Mouse (Mus musculus) liver (tissue): ENCODE results near the gene Cryzl2.

Experiments used
- DNase-seq: peaks from one replicate; pipeline ENCODE4 v3.0.0-alpha.2; 2020; ENCODE audit warnings: mixed read lengths

Gene Cryzl2

DNA sequence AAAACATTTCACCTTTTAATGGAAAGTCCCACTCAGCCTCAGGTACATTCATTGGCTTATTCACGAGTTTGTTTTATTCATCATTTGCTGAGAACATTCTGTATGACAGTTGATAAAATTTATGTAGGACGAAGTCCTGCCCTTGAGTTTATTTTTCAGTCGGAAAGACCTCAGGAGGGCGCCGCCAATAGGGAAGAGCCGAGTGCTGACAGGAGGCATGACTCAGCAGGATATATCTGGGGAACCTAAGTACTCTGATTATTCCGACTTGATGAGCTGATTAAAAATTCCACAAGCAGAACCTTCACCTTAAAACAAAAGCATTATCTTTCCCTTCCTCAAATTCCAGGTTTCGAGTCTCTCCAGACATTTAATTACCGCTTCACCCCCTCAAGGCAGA, 21.7 kb downstream of the Cryzl2 start:
- DNase-seq, result peak; percentile 11

DNA sequence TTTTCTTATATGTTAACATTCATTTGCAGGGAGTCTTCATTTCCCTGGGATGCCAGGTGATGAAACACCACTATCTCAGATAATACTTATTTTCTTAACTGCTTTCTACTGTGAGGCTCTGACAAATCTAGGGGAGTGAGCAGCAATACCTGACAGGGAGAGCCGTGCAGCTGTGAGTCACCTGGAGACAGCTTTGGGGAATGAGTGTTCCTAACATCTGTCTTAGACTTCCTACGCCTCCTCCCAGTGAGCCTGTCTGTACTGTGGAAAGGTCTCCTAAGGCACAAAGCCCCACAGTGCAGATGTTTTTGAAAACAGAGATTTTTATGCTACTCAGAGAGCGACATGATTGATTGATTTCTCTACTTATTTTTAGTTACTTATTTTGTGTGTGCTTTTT, 22.5 kb downstream of the Cryzl2 start:
- no peak for DNase-seq

DNA sequence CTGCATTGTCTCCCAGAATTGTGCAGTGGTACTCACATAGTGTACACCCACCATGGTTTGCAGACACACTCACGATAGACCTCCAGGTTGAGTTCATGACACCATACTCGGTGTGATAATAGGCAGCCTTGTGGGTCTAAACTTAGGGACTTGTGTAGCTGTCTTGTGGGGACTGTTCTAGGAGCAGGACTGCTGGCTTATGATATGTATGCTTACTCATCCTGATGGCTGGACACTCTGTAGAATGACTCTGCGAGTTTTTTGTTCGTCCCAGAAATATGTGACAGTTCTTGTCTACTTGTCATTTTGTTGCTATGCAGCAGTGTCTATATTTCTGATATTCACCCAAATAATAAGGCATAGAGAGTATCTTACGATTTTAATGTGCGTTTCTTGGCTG, 23.3 kb downstream of the Cryzl2 start:
- no peak for DNase-seq

- DNase-seq, result no peak
Observed at GRCm38 (mm10) chr1:157484161-157484560, 25.8 kb downstream of the Cryzl2 start.

DNA sequence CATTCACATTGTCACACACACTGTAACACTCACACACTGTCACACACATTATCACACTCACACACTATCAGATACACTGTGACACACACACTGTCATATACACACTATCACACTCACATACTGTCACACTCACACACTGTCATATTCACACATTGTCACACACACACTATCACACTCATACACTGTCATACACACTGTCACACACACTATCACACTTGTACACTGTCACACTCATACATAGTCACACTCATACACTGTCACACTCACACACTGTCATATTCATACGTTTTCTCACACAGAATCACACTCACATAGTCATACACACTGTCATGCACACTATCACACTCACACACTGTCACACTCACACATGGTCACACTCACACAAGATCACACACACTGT, 42.3 kb downstream of the Cryzl2 start:
- no peak for DNase-seq

DNA sequence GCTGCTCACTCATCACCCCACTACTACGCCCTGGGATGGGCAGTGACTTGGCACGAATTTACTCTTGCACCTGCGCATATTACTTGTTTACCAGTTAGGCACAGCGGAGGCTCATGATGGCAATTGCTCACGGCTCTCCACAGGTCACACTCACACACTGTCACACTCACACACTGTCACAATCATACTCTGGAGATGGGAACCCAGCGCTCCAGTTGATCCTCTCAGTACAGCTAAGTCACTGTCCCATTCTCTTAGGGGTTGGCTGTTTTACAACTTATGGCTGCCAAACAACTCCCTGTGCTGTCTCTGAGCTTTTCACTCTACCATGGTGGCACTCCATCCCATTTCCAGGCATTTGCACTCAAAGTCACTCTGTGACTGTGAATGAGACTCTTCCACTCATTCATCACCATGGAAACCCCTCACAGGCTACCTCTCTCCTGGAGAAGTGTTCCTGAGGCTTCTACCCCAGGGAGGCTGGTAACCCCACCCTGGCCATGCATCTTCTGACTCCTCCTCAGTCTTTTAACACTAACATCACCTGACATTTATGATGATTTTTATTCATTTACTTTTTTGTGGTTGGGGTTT, 43.1 kb downstream of the Cryzl2 start:
- no peak for DNase-seq

GRCm38 (mm10) chr1:157503071-157503470, 44.7 kb downstream of the Cryzl2 start:
- DNase-seq, result no peak

- no peak for DNase-seq
Observed at GRCm38 (mm10) chr1:157506522-157506921, 48.1 kb downstream of the Cryzl2 start, which contains the start of gene Sec16b. Gene Sec16b, plus strand, starts transcription at chr1:157506728.

- no peak for DNase-seq
Observed at GRCm38 (mm10) chr1:157506995-157507595, 48.7 kb downstream of the Cryzl2 start.

DNA sequence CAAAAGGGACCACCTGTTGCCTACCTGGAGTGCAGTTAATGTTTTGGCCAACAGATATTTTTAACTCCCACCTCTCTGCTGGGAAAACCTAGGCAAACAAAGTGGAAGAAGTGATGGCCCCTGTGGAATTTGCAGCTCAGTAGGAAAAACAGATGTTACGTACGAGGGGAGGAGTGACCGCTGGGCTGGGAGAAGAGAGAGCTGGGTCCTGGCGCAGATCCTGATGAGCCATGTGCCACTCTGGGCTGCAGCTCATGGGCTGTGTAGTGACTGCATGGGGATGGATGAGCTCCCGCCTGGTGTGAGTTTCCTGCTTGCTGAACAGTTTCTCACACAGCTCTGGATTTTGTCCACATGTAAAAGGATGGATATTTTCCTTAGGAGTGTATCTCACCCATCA, 49.4 kb downstream of the Cryzl2 start:
- DNase-seq, result no peak

DNA sequence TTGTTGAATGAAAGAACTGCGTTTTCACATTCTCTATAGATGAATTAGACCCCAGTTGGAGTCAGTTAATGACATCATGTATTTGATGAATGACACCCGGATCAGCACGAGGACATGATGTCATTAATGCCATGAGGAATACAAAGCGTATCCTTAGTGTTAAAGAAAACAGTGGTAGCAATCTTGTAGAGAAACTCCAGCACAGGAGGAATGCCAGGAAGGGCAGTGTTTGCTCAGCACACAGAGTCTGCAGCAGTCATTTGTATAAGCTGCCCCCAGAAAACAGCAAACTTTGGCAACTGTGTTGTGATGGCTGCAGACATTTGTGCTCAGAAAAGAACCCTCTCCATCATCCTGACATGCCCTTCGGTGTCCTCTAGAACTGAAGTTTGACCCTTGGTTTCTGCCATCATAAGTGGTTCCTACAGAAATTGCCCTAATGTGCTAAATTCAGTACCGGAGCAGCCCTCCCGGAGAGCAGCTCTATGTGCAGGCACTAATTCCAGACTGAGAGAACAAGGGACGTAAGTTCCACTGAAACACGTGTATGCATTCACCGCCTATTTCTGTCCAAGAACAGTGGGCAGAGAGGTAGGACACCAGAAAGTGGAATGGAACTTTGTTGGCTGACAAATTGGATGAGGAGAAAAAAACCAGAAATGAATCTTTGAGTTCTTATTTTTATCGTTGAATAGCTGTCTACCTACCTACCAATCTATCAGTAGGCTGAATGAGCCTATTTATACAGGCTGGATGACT, 54.5 kb downstream of the Cryzl2 start:
- no peak for DNase-seq

GRCm38 (mm10) chr1:157513559-157513958, 55.2 kb downstream of the Cryzl2 start:
- no peak for DNase-seq

DNA sequence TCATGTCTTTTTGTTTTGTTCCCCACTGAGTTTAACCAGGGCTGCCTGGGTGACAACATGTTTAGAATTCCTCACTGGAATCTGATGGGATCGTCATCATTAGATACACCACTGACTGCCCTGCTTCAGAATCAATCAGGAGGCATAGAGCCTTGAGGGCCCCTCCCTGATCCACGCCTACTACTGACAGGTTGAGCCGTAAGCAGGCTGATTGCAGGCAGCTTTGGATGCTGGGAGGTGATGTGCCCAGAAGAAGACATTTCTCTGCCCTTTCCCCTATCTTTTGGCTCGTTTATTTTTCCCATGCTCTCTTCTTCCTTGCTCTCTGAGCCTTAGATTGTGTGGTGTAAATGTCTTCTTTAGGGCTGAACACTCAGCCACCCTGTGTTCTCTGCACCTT, 55.9 kb downstream of the Cryzl2 start:
- DNase-seq, result no peak

DNA sequence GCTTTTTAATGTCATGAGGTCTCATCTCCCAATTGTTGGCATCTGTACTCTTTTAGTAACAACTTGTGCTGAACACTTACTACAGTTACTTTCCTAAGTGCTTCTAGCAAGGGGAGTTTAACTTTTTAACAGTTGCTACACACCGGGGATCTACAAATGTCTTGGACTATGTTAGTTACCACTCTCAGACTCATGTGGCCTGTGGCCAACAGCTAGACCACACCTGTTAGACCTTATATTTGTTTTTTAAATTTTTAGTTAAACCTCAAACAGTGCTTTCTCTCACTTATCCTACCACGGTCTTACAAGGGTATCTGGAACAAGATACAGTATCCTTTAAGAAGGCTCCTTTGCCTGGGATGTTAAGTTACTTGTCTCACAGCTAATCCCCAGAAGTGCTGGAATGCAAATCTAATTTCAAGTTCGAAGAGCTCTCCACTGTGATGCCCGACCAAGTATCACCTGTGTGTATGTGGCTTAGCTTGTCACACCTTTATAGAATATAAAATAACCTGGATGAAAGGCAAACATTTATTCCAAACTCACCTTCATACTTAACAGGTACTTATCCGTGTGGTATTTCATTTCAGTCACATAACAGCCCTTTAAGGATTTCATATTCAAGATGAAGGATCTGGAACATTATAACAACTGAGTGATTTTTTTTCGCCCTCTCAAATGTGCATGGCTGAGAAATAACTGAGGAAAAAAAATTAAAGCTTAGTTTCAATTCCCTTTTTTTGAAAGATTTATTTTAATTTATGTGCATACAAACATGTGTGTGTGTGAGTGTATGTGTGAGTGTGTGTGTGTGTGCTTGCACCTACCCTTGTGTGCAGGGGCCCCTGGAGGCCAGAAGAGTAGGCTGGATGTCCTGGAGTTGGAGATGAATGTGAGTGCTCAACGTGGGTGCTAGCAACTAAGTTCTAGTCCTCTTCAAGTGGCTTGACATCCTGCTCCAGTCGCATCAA, 58.7 kb downstream of the Cryzl2 start:
- no peak for DNase-seq

GRCm38 (mm10) chr1:157518111-157518523, 59.7 kb downstream of the Cryzl2 start:
- DNase-seq, result no peak

DNA sequence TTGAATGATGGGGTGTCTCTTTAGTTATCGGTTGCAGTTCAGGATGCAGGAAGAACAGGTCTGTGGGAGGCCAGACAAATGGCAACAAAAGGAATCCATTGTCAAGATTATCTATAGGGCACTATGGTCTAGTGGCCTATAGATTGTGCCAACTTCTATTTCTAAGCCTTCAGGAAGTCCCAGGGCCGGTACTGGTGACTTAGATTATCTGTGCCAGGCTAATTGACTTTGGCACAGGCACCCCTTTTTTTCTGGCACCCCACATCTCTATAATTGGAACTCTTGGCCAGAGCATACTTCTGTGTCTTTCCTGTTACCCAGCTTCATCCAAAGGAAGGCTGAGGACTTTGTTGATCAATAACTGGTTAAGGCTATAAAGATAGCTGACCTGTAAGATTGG, 61.0 kb downstream of the Cryzl2 start:
- DNase-seq, result no peak

- DNase-seq, result no peak
Observed at GRCm38 (mm10) chr1:157522322-157522721, 63.9 kb downstream of the Cryzl2 start.

DNA sequence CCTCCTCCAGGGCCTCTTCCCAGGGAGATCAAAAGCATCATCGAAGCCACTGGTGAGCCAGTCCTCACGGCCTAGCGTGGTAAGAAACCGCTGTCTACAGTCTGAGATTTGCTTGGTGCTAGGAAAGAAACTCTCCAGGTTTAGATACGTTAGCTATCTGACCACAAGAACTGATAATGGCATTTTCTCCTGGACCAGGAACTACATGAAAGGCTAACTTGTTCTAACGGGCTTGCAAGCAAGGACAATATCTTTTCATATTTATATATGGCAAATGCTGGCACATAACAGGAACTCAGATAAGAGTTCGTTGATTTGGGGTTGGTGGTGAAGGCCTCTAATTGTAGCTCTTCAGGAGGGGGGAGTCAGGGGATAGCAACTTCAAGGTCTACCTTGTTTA, 66.4 kb downstream of the Cryzl2 start:
- DNase-seq, result no peak

- DNase-seq, result peak; percentile 21
Observed at GRCm38 (mm10) chr1:157525692-157526354, 67.4 kb downstream of the Cryzl2 start.

DNA sequence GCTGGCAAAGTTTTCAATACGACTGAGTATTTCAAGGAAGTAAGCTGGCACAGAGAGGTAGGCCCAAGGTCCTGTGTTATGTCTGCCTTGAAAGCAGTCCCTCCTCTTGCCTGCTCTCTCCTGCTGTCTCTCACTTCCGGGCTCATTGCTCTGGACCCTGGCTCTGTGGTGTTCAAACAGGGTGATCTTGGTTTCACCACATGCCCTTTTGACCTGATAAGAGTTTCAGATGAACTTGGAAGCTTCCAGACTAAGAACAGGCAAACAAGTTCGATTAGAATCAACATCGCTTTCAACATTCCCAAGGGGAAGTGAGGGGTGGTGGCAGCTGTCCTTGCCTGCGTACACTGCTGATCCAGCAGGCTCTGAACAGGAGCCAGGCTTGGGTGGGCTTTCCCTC, 68.2 kb downstream of the Cryzl2 start:
- peak; percentile 29 for DNase-seq

GRCm38 (mm10) chr1:157532826-157533460, 74.6 kb downstream of the Cryzl2 start:
- DNase-seq, result no peak

DNA sequence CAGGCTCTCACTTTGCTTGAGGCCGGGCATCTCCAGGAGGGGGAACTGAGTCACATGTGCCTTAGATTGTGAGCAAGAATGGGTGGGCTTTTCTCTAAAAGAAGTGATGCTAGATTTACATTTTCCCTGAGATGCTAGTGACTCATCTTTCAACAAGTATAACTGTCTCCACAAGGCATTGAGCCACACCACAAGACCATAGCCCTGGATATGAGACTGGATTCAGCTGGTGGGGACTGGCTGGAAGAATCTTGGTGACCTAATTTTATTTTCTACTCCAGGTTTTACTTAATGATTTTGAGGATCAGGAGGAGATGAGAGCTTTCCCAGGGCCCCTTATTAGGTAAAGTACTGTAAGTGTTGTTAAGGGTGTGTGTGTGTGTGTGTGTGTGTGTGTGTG, 77.2 kb downstream of the Cryzl2 start:
- DNase-seq, result no peak
